Mouse (Mus musculus) midbrain, postnatal 0 days (tissue): ENCODE results near the gene A930017K11Rik. TPM values are rescaled to one million over a fixed set of nuclear protein-coding genes. Genes with fewer than 3 reads are reported as not detected.

Experiments used
- ATAC-seq: fragments of 200-750 bp; cut with Nextera tagmentation; 2 replicates; pipeline ENCODE4 v1.8.0; 2017; ENCODE audit warnings: moderate number of reproducible peaks, mild to moderate bottlenecking, moderate TSS enrichment, moderate library complexity; ENCODE audit not compliant: low FRiP score
- DNase-seq: peaks from one replicate; pipeline ENCODE4 v3.0.0-alpha.2; 2015; ENCODE audit warnings: low spot score
- H3K27ac ChIP-seq: fragments of 300-500 bp; sonication (generic); 2 replicates; pipeline ENCODE4 v1.5.1; 2014; ENCODE audit warnings: low read depth, mild to moderate bottlenecking, low read length, mixed read lengths
- H3K27me3 ChIP-seq: fragments of 300-500 bp; sonication (generic); 2 replicates; pipeline ENCODE4 v1.6.1; 2014; ENCODE audit warnings: low read length, control low read depth, mixed read lengths; ENCODE audit not compliant: insufficient read depth
- H3K36me3 ChIP-seq: fragments of 300-500 bp; sonication (generic); 2 replicates; pipeline ENCODE4 v1.6.1; 2014; ENCODE audit warnings: low read length, control low read depth, mixed read lengths; ENCODE audit not compliant: insufficient read depth
- H3K4me1 ChIP-seq: fragments of 300-500 bp; sonication (generic); 2 replicates; pipeline ENCODE4 v1.6.1; 2014; ENCODE audit warnings: mild to moderate bottlenecking, control low read depth, antibody characterized with exemption, low read length, mixed read lengths; ENCODE audit not compliant: insufficient read depth
- H3K4me2 ChIP-seq: fragments of 300-500 bp; sonication (generic); 2 replicates; pipeline ENCODE4 v1.6.1; 2014; ENCODE audit warnings: low read depth, mild to moderate bottlenecking, low read length, mixed read lengths; ENCODE audit not compliant: poor library complexity, severe bottlenecking
- H3K4me3 ChIP-seq: fragments of 300-500 bp; sonication (generic); 2 replicates; pipeline ENCODE4 v1.5.1; 2014; ENCODE audit warnings: low read depth, mild to moderate bottlenecking, low read length, moderate library complexity
- H3K9ac ChIP-seq: fragments of 300-500 bp; sonication (generic); replicated peaks from 2 replicates; pipeline ENCODE4 v1.6.1; 2014; ENCODE audit warnings: mild to moderate bottlenecking, low read length, moderate library complexity, mixed read lengths; ENCODE audit not compliant: poor library complexity, severe bottlenecking
- H3K9me3 ChIP-seq: fragments of 300-500 bp; sonication (generic); 2 replicates; pipeline ENCODE4 v1.6.1; 2016; ENCODE audit warnings: low read length, control low read depth
- CTCF ChIP-seq: IDR thresholded peaks from 2 replicates; pipeline ENCODE4 v1.5.1; 2016; ENCODE audit warnings: antibody characterized with exemption, mild to moderate bottlenecking
- WGBS: fragments of 180-500 bp; shearing (Covaris S2); extraction: QIAGEN DNeasy Blood & Tissue Kit; methylation state at CpG from one replicate; pipeline ENCODE4 v1.1.7; 2014; 5-methylcytosine and 5-hydroxymethylcytosine counted together
- polyA plus RNA-seq: library from polyadenylated mRNA; unstranded; fragments of >200 nt; fragmentation: Nextera tagmentation; extraction: Ambion mirVana; gene quantifications from 2 replicates; pipeline ENCODE4 v1.2.1, GENCODE M21; 2015
- total RNA-seq: library from RNA; depleted of rRNA; stranded (reverse); fragments of >200 nt; gene quantifications from 2 replicates; pipeline ENCODE4 v1.2.3, GENCODE M21; 2014

Gene A930017K11Rik
- total and polyA plus RNA-seq, 2 experiments from 2014 or later = 3.7 to 4.1 TPM

DNA sequence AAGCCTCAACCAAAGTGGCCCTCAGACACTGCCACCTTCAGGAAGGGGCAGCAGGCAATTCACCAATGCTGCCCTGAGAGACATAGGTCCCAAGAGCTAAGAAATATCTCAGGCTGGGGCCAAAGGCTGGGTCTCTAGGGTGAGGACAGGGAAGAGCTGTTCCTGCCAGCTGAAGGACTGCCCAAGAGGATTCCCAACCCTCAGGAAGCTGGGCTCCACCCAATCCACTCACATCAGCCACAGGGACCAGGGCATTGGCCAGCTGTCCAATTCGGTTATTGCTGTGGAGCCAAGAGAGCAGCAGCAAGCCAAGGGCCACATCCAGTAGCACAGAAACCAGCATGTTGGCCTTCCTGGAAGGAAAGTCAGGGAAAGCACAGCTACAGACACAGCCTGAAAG, 17.8 kb downstream of the A930017K11Rik start:
- H3K9me3 ChIP-seq = no peaks in the 10 kb centered on the region
- peaks cover 62% of the 10 kb centered on the region for H3K36me3 ChIP-seq
- 95% methylated on average over 1 of the region's 1 CpGs for WGBS
- no peak for TF ChIP-seq CTCF
- H3K27me3 ChIP-seq = no peaks in the 10 kb centered on the region
- ATAC-seq (no peak), DNase-seq (no peak)
- H3K4me1 ChIP-seq = no peaks in the 10 kb centered on the region
- no peak overlapping the region for H3K27ac ChIP-seq
- H3K4me2 ChIP-seq = no peak overlapping the region
- H3K4me3 ChIP-seq = no peak overlapping the region
- no peak overlapping the region for H3K9ac ChIP-seq

- H3K27ac ChIP-seq = no peak overlapping the region
- H3K9me3 ChIP-seq = no peaks in the 10 kb centered on the region
- no peak overlapping the region for H3K4me3 ChIP-seq
- ATAC-seq = no peak
- H3K4me1 ChIP-seq = no peaks in the 10 kb centered on the region
- 74% methylated on average over 2 of the region's 2 CpGs for WGBS
- no peak overlapping the region for H3K9ac ChIP-seq
- DNase-seq = peak; percentile 44
- no peak for TF ChIP-seq CTCF
- no peak overlapping the region for H3K4me2 ChIP-seq
- no peaks in the 10 kb centered on the region for H3K27me3 ChIP-seq
- peaks cover 27% of the 10 kb centered on the region for H3K36me3 ChIP-seq
Observed at GRCm38 (mm10) chr17:25925348-25925747, 27.0 kb downstream of the A930017K11Rik start.

DNA sequence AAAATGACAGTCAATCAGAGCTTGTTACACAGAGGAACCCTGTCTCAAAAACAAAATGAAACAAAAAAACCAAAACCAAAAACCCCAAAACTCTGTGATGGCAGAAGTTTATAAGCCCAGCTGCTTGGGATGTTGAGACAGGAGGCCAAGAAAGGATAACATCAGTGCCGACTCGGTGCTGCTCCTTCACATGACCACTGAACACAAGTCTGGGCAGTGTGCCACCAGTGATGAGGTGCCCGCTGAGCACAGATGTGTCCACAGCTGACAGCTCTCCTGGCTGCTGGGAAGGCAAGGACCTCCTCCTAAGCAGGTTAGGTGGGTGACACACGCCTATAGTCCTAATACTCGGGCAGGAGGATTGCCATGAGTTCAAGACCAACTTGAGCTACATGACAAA, 30.2 kb downstream of the A930017K11Rik start:
- ATAC-seq (no peak), DNase-seq (peak; percentile 12)
- no peak for TF ChIP-seq CTCF
- WGBS = 80% methylated on average over 5 of the region's 5 CpGs
- H3K4me3 ChIP-seq = no peak overlapping the region
- peaks cover 11% of the 10 kb centered on the region for H3K36me3 ChIP-seq
- no peak overlapping the region for H3K27ac ChIP-seq
- H3K27me3 ChIP-seq = no peaks in the 10 kb centered on the region
- H3K4me1 ChIP-seq = peaks cover 10% of the 10 kb centered on the region
- no peaks in the 10 kb centered on the region for H3K9me3 ChIP-seq
- H3K4me2 ChIP-seq = no peak overlapping the region
- H3K9ac ChIP-seq = no peak overlapping the region

- Histone ChIP-seq H3K9me3 (no peaks in the 10 kb centered on the region), H3K4me2 (peak overlapping the region; percentile 63), H3K27ac (peak overlapping the region; percentile 86), H3K9ac (peak overlapping the region; percentile 50), H3K4me1 (peaks cover 10% of the 10 kb centered on the region), H3K27me3 (no peaks in the 10 kb centered on the region), H3K4me3 (peak overlapping the region; percentile 73), H3K36me3 (peaks cover 8% of the 10 kb centered on the region)
- DNase-seq = peak; percentile 100
- peak; percentile 98 for ATAC-seq
- TF ChIP-seq CTCF = peak; percentile 30; the same call in 1 of the 2 replicates
- 0% methylated on average over 34 of the region's 40 CpGs for WGBS
Observed at GRCm38 (mm10) chr17:25919786-25920642, 32.4 kb downstream of the A930017K11Rik start.

- Histone ChIP-seq H3K4me1 (peaks cover 10% of the 10 kb centered on the region), H3K27me3 (no peaks in the 10 kb centered on the region), H3K9me3 (no peaks in the 10 kb centered on the region), H3K4me2 (peak within 1 kb of the TSS; percentile 63), H3K9ac (peak within 1 kb of the TSS; percentile 77), H3K27ac (peak within 1 kb of the TSS; percentile 86), H3K4me3 (peak within 1 kb of the TSS; percentile 73), H3K36me3 (peaks cover 8% of the 10 kb centered on the region)
- ATAC-seq = peak; percentile 12; the same call in 1 of the 2 replicates
- TF ChIP-seq CTCF = no peak
- DNase-seq = peak; percentile 28
- WGBS = under 1% methylated on average over 55 of the region's 78 CpGs
Observed at GRCm38 (mm10) chr17:25919144-25919785, 33.1 kb downstream of the A930017K11Rik start, which contains the start of gene Rab40c. Rab40c (minus strand) TSS chr17:25919727.
